Mouse (Mus musculus) liver, adult 2 months (tissue): ENCODE results near the gene Enho. TPM values are rescaled to one million over a fixed set of nuclear protein-coding genes. Genes with fewer than 3 reads are reported as not detected.

ENCODE experiments used
- DNase-seq: peaks from one replicate; pipeline ENCODE4 v3.0.0-alpha.2; 2011; ENCODE audit warnings: low read depth, low spot score; ENCODE audit errors: extremely low read depth
- H3K27ac ChIP-seq: fragments of 200-500 bp; replicated peaks from 2 replicates; pipeline ENCODE4 v1.5.1; 2012; ENCODE audit warnings: low read depth, mild to moderate bottlenecking, control low read depth, inconsistent platforms, low read length; ENCODE audit not compliant: insufficient read depth
- H3K27me3 ChIP-seq: fragments of 200-500 bp; 2 replicates; pipeline ENCODE4 v1.6.1; 2012; ENCODE audit warnings: mild to moderate bottlenecking, moderate library complexity, low read length, inconsistent platforms; ENCODE audit not compliant: control insufficient read depth, insufficient read depth
- H3K36me3 ChIP-seq: fragments of 200-500 bp; 2 replicates; pipeline ENCODE4 v1.6.1; 2012; ENCODE audit warnings: low read length, inconsistent platforms; ENCODE audit not compliant: control insufficient read depth, insufficient read depth
- H3K4me1 ChIP-seq: fragments of 200-500 bp; 2 replicates; pipeline ENCODE4 v1.6.1; 2011; ENCODE audit warnings: low read length; ENCODE audit not compliant: control insufficient read depth, insufficient read depth
- H3K4me3 ChIP-seq: fragments of 200-500 bp; 2 replicates; pipeline ENCODE4 v1.5.1; 2011; ENCODE audit warnings: low read depth, mild to moderate bottlenecking, control low read depth, low read length, moderate library complexity; ENCODE audit not compliant: insufficient read depth
- H3K79me2 ChIP-seq: fragments of 200-500 bp; 2 replicates; pipeline ENCODE4 v1.6.1; 2012; ENCODE audit warnings: inconsistent platforms, mild to moderate bottlenecking, low read length, moderate library complexity; ENCODE audit not compliant: control insufficient read depth, insufficient read depth
- H3K9ac ChIP-seq: fragments of 200-500 bp; 2 replicates; pipeline ENCODE4 v1.6.1; 2012; ENCODE audit warnings: low read depth, mild to moderate bottlenecking, control low read depth, inconsistent platforms, low read length
- CTCF ChIP-seq: fragments of 200-500 bp; IDR thresholded peaks from 2 replicates; pipeline ENCODE4 v1.5.1; 2011; ENCODE audit warnings: low read depth, low read length, control low read depth
- POLR2A ChIP-seq: fragments of 200-500 bp; IDR thresholded peaks from 2 replicates; pipeline ENCODE4 v1.6.1; 2011; ENCODE audit warnings: low read length, control low read depth; ENCODE audit not compliant: insufficient read depth; ENCODE audit errors: extremely low read depth
- WGBS: fragments of 180-500 bp; shearing (Covaris S2); methylation state at CpG from one replicate; pipeline ENCODE4 v1.1.7; 2018; 5-methylcytosine and 5-hydroxymethylcytosine counted together
- polyA plus RNA-seq: library from polyadenylated mRNA; depleted of rRNA; stranded (reverse); fragments of >200 nt; gene quantifications from 2 replicates; pipeline ENCODE4 v1.2.3, GENCODE M21; 2012; rRNA removed
- total RNA-seq: library from RNA; depleted of rRNA; stranded (reverse); fragments of >200 nt; gene quantifications from 2 replicates; pipeline ENCODE4 v1.2.3, GENCODE M21; 2014; rRNA removed

Enho gene
- total and polyA plus RNA-seq, 2 experiments, result 26.4 to 114 TPM

GRCm38 (mm10) chr4:41604476-41605396, 35.4 kb downstream of the Enho start:
- Histone ChIP-seq H3K79me2 (no peaks in the 10 kb centered on the region), H3K9ac (no peak overlapping the region), H3K36me3 (no peaks in the 10 kb centered on the region), H3K27ac (no peak overlapping the region), H3K4me3 (no peak overlapping the region), H3K4me1 (no peaks in the 10 kb centered on the region), H3K27me3 (no peaks in the 10 kb centered on the region)
- DNase-seq, result peak; percentile 7
- 38% methylated on average over 8 of the region's 8 CpGs for WGBS
- TF ChIP-seq CTCF, result peak; percentile 82
- TF ChIP-seq POLR2A, result no peak

DNA sequence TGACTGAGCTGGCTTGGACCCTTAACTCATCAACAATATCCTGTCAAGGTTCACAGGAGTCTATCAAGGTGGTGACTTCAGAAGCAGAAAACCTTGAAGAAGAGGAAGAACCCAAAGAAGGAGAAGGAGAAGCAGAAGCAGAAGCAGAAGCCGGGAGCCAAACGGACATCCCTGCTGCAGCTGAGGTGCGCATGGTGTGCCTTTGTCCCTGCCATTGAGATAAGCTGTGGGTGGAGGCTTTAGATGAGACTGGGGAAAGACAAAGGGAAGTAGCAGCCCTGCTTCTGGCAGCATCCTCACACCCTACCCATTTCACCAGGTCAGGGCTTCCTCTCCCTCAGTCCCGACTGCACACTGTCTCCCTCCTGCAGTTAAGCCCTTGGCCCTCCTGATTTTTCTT, 37.3 kb downstream of the Enho start:
- DNase-seq, result no peak
- Histone ChIP-seq H3K36me3 (no peaks in the 10 kb centered on the region), H3K9ac (no peak overlapping the region), H3K27ac (no peak overlapping the region), H3K4me1 (no peaks in the 10 kb centered on the region), H3K79me2 (no peaks in the 10 kb centered on the region), H3K4me3 (no peak overlapping the region), H3K27me3 (no peaks in the 10 kb centered on the region)
- WGBS, result 56% methylated on average over 4 of the region's 4 CpGs
- TF ChIP-seq CTCF (no peak), POLR2A (no peak)

Other genes starting within 250 kb of the Enho start
- 0.37 and 0.94 TPM in 2 replicates for gene Kif24, start 175.4 kb downstream of the Enho start, total RNA-seq
- 0.27 and 0.43 TPM in 2 replicates for gene Kif24, start 175.4 kb downstream of the Enho start, polyA plus RNA-seq
- gene Nudt2, start 175.2 kb downstream of the Enho start, total RNA-seq, result 33.0 and 33.9 TPM in 2 replicates
- gene Nudt2, start 175.2 kb downstream of the Enho start, polyA plus RNA-seq, result 18.3 and 18.6 TPM in 2 replicates
- 15.9 and 21.7 TPM in 2 replicates for gene AI464131, start 137.2 kb downstream of the Enho start, total RNA-seq
- gene AI464131, start 137.2 kb downstream of the Enho start, polyA plus RNA-seq, result 27.9 and 28.9 TPM in 2 replicates
- gene 1110017D15Rik, start 123.0 kb downstream of the Enho start, total RNA-seq, result not detected in 2 replicates
- gene 1110017D15Rik, start 123.0 kb downstream of the Enho start, polyA plus RNA-seq, result 0.24 TPM in 1 of 2 replicates, not detected in the other
- 1.5 and 3.2 TPM in 2 replicates for gene Fam219a, start 70.8 kb downstream of the Enho start, total RNA-seq
- gene Fam219a, start 70.8 kb downstream of the Enho start, polyA plus RNA-seq, result 4.8 and 6.5 TPM in 2 replicates
- gene Dnaic1, start 70.5 kb downstream of the Enho start, total RNA-seq, result 0.18 and 1.2 TPM in 2 replicates
- 0.78 and 2.3 TPM in 2 replicates for gene Dnaic1, start 70.5 kb downstream of the Enho start, polyA plus RNA-seq
- gene Cntfr, start 56.8 kb upstream of the Enho start, total RNA-seq, result 0.74 and 0.87 TPM in 2 replicates
- gene Cntfr, start 56.8 kb upstream of the Enho start, polyA plus RNA-seq, result 1.8 and 2.3 TPM in 2 replicates
- gene Il11ra1, start 59.7 kb upstream of the Enho start, total RNA-seq, result 38.6 and 42.4 TPM in 2 replicates
- 129 and 155 TPM in 2 replicates for gene Il11ra1, start 59.7 kb upstream of the Enho start, polyA plus RNA-seq
- 20.5 and 21.4 TPM in 2 replicates for gene Rpp25l, start 73.2 kb upstream of the Enho start, total RNA-seq
- gene Rpp25l, start 73.2 kb upstream of the Enho start, polyA plus RNA-seq, result 59.1 and 60.6 TPM in 2 replicates
- gene Dctn3, start 82.8 kb upstream of the Enho start, total RNA-seq, result 33.4 and 40.2 TPM in 2 replicates
- 43.2 and 44.5 TPM in 2 replicates for gene Dctn3, start 82.8 kb upstream of the Enho start, polyA plus RNA-seq
- not detected in 2 replicates for gene Arid3c, start 90.8 kb upstream of the Enho start, total RNA-seq
- not detected in 2 replicates for gene Arid3c, start 90.8 kb upstream of the Enho start, polyA plus RNA-seq
- 52.4 and 57.9 TPM in 2 replicates for gene Galt, start 114.9 kb upstream of the Enho start, total RNA-seq
- 204 and 217 TPM in 2 replicates for gene Galt, start 114.9 kb upstream of the Enho start, polyA plus RNA-seq
- gene Sigmar1, start 115.8 kb upstream of the Enho start, total RNA-seq, result 69.3 and 82.2 TPM in 2 replicates
- 362 and 423 TPM in 2 replicates for gene Sigmar1, start 115.8 kb upstream of the Enho start, polyA plus RNA-seq
- 11.9 and 13.1 TPM in 2 replicates for gene Ccl27a, start 133.9 kb upstream of the Enho start, total RNA-seq
- gene Ccl27a, start 133.9 kb upstream of the Enho start, polyA plus RNA-seq, result 33.3 and 39.4 TPM in 2 replicates